Mouse (Mus musculus): ENCODE results near the gene Olfr665.
"Not testable (repeated sequence)": the region's sequence is repeated elsewhere in the genome, so short reads cannot be mapped to it uniquely, and the experiment has no call there.

Olfr665 gene

DNA sequence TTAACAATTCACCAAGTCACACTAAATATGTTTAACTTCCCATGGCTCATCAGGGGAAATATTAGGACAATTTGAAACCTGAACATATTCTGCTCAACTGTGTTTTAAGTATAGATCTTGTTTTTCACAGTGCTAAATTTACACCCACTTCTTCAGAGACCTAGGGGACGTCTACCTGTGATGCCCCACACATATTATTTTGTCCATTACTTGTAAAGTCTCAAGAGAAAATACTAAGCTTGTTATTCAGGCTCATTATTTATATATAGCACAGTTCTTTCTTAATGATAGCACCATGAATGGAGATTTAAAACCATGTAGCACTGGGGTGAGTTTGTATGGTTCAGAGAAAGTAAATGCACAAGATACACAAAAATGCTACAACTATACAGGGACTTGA, at the start of gene Olfr665:
Gene Olfr665 (plus strand): TSS at position 301 of the 400 bp plus-strand sequence.
- in situ Hi-C loops (cut with MboI; ENCODE audit: low sequenced_read_pairs): no loop called here

DNA sequence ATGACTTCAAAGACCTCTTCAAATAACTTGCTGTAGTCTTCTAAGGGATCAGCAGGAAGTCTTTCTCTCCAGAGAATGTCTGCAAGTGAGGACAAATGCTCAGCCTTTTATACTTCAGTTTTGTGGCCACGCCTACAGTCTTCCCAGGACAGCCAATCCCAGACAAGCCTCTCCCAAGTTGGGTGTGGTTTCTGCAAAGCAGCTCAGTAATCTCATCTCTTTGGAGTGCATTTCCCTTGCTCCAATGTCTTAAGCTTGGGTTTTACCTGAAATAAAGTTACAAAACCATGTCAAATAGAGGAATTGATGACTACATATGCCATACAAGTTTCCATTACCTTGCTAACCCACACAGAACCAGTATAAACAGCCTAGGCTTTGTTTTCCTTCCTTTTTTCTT, 35.3 kb upstream of the Olfr665 start, which contains the start of gene Usp17lb:
Gene Usp17lb (minus strand): TSS at position 101 of the 400 bp plus-strand sequence.
- in situ Hi-C loops (cut with MboI; ENCODE audit: low sequenced_read_pairs): no loop called here

DNA sequence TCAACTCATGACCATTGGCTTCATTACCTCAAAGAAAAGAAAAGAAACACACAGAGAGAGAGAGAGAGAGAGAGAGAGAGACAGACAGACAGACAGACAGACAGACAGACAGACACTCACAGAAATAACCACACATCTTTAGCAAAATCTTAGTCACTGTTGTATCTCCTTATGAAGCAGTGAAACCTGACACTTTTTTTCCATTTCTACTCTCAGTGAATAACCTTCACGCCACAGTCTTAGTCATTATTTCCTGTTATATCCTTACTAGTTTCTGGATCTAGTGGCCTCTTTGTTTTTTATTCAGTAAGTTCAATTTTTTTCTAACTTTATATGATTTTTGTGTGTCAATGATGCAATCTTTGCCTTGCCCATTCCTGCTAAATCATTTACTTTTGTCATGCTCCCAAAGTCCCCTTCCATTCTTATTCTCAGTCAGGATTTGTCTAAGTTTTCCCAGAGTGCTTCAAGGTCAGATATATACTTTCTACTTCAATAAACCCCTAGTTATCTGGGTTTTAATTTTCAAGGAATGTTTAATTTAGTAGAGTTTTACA, 34.0 kb upstream of the Olfr665 start:
- in situ Hi-C loops (cut with MboI; ENCODE audit: low sequenced_read_pairs): no loop called here

DNA sequence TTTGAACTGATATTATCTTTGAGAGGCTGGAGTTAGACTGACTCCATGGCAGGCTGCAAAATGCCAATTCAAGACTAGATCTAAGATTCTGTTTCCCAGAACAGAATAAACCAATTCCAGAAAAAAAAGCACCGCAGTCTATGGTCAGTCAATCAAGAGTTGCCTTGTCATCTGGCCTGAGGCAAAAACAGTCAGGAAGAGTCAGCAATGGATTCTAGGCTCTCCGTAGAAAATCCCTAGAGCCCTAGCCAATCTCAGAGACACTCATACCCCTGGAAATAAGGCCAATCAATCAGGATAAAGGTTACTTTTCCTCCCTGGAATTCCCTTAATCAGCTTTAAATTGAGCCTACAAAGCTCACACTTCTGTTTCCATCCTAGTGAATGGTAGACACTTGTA, 26.3 kb upstream of the Olfr665 start:
- in situ Hi-C loops (cut with MboI; ENCODE audit: low sequenced_read_pairs): not testable (repeated sequence)

DNA sequence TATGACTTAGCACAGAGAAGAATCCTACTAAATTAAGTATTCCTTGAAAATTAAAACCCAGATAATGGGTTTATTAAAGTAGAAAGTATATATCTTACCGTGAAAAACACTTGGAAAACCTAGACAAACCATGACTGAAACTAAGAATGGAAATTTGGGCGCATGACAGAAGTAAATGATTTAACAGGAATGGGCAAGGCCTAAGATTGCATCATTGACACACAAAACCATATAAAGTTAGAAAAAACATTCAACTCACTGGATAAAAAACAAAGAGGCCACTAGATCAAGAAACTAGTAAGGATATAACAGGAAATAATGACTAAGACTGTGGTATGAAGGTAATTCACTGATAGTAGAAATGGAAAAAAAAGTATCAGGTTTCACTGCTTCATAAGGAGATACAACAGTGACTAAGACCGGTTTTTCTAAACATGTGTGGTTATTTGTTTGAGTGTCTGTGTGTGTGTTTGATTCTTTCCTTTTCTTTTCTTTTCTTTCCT, 22.5 kb upstream of the Olfr665 start:
- in situ Hi-C loops (cut with MboI; ENCODE audit: low sequenced_read_pairs): no loop called here

DNA sequence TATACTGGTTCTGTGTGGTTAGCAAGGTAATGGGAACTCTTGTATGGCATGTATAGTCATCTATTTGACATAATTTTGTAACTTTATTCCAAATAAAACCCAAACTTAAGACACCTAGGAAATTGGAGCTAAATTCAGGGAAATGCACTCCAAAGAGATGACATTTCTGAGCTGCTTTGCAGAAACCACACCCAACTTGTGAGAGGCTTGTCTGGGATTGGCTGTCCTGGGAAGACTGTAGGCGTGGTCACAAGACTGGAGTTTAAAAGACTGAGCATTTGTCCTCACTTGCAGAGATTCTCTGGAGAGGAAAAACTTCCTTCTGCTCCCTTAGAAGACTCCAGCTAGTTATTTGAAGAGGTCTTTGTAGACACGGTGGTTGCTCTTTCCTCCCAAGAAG, 21.1 kb upstream of the Olfr665 start, which contains the start of gene Usp17la:
Gene Usp17la (plus strand): TSS at position 301 of the 400 bp plus-strand sequence.
- in situ Hi-C loops (cut with MboI; ENCODE audit: low sequenced_read_pairs): not testable (repeated sequence)

DNA sequence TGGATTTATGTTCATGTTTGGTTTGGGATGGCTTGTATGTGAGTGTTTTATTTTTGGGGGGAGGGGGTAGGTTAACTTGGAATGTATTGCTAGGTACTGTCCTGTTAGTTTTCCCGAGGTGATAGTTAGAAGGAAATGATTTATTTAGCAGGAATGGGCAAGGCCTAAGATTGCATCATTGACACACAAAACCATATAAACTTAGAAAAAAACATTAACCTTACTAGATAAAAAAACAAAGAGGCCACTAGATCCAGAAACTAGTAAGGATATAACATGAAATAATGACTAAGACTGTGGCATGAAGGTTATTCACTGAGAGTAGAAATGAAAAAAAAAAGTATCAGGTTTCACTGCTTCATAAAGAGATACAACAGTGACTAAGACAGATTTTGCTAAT, 20.1 kb upstream of the Olfr665 start:
- in situ Hi-C loops (cut with MboI; ENCODE audit: low sequenced_read_pairs): no loop called here

DNA sequence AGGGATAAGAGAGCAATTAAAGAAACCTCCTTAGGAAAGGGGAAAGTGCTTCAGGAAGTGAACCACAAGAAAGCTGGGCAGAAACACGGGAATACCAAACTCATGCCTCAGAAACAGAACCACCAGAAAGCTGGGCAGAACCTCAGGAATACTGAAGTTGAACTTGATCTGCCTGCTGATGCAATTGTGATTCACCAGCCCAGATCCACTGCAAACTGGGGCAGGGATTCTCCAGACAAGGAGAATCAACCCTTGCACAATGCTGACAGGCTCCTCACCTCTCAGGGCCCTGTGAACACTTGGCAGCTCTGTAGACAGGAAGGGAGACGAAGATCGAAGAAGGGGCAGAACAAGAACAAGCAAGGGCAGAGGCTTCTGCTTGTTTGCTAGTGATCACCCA, 16.4 kb upstream of the Olfr665 start:
- in situ Hi-C loops (cut with MboI; ENCODE audit: low sequenced_read_pairs): no loop called here

DNA sequence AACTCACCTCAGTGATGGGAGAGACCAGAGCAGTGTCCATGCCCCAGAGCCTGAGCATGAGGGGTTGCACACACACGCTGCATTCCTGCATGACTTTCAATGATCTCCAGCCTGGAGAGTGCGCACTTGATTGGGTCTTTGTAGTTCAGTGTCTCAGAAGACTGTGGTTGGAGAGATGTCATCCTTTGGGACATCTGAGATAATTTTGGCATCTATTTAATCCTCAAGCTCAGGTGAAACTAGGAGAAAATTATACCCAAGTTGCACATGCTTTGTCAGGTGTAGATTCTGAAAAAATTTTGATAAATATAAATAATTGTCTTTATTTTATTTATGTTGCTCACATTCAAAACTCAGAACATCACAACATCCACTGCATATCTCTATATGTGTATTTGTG, 18.0 kb downstream of the Olfr665 start, which contains the start of gene Olfr666:
Gene Olfr666 (minus strand): TSS at position 101 of the 400 bp plus-strand sequence.
- in situ Hi-C loops (cut with MboI; ENCODE audit: low sequenced_read_pairs): no loop called here

DNA sequence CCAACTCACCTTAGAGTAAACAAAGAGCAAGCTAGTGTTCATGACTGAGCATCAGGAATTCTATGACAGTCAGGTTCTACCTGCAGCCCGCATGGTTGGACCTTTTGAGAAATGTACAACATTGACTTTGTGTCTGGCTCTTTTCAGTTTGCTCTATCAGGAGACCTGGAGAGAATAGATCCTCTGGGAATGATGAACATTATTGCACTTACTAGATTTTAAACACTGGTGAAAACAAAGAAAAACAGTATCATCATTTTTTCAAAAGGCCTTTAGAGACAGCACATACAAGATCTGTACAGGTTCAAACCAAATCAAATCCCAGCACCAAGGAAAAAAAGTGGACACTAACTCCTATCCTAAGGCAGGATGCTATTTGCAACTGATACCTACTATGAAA, 43.6 kb downstream of the Olfr665 start, which contains the start of gene Olfr667:
Gene Olfr667 (minus strand): TSS at position 101 of the 400 bp plus-strand sequence.
- in situ Hi-C loops (cut with MboI; ENCODE audit: low sequenced_read_pairs): no loop called here

DNA sequence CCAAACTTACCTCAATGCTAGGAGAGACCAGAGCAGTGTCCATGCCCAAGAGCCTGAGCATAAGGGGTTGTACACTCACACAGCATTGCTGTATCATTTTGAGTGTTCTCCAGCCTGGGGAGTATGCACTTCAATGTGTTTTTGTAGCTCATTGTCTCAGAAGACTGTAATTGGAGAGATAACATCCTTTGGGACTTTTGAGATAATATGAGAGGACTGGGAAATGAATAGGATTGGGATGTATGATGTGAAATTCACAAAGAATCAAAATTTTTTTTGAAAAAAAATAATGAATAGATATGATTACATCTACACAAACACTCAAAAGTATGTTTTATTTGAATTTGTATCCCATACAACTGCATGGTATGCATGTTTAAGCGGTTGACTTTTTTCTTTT, 50.1 kb downstream of the Olfr665 start, which contains the start of gene Olfr668:
Gene Olfr668 (minus strand): TSS at position 101 of the 400 bp plus-strand sequence.
- in situ Hi-C loops (cut with MboI; ENCODE audit: low sequenced_read_pairs): no loop called here

All from CH12F3 (cell line).